Mouse (Mus musculus): ENCODE measurements around the gene C130060K24Rik. TPM values are rescaled to one million over a fixed set of nuclear protein-coding genes. Genes with fewer than 3 reads are reported as not detected.

Gene C130060K24Rik
- polyA plus RNA-seq, 1 experiment from 2014 or later: 5.7 TPM

DNA sequence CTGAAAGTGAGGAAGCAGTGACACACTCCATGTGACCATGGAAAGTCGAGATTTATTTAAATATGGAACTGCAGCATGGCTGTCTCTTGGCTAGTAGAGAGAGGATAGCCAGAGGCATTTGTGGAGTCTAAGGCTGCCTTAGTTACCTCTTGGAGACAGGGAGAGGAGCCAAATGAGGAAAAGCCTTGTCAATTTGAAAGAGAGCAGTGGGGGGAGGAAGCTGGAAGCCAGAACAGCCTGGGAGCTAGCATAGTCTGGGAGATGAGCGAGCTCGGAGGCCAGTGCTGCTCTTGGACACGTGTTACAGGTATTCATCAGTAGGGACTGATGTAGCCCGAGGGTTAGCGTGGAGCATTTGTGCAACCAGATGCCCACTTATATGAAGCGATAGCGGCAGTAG lies 46.2 kb downstream of the C130060K24Rik start:
- H3K36me3 ChIP-seq (ENCODE audit: control insufficient read depth, insufficient read depth, low read length): no peaks in the 10 kb centered on the region
- no peak overlapping the region for H3K9ac ChIP-seq (ENCODE audit: low read depth, low read length)
- 83% methylated on average over 8 of the region's 8 CpGs for WGBS
- no peak overlapping the region for H3K27ac ChIP-seq (ENCODE audit: low read depth, low read length)
- DNase-seq (ENCODE audit: low spot score) (no peak), ATAC-seq (ENCODE audit: low FRiP score) (no peak)
- no peaks in the 10 kb centered on the region for H3K4me1 ChIP-seq (replicated peaks; ENCODE audit: control insufficient read depth, insufficient read depth, low read length)
- H3K27me3 ChIP-seq (ENCODE audit: control insufficient read depth, insufficient read depth, low read length): no peaks in the 10 kb centered on the region
- no peak overlapping the region for H3K4me3 ChIP-seq (ENCODE audit: low read depth, low read length)
- H3K9me3 ChIP-seq (ENCODE audit: control insufficient read depth, low read length): no peaks in the 10 kb centered on the region
- H3K4me2 ChIP-seq (replicated peaks; ENCODE audit: low read depth, low read length): no peak overlapping the region

DNA sequence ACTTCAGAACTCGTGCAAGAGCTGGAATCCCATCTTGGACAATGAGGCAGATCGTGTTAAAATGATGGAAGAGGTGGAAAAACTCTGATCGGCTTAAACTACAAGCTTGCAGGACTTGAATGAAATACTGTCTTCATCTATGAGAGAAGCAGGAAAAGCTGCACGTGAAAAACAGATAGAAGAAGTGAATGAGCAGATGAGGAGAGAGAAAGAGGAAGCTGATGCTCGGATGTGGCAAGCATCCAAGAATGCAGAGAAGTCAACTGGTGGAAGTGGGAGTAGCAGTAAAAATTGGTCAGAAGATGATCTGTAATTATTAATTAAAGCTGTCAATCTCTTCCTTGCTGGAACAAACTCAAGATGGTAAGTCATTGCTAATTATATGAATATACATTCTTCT lies 52.3 kb downstream of the C130060K24Rik start:
- no peak for ATAC-seq (ENCODE audit: low FRiP score)
- Histone ChIP-seq H3K9ac (ENCODE audit: low read depth, low read length) (no peak overlapping the region), H3K9me3 (ENCODE audit: control insufficient read depth, low read length) (no peaks in the 10 kb centered on the region), H3K4me1 (replicated peaks; ENCODE audit: control insufficient read depth, insufficient read depth, low read length) (no peaks in the 10 kb centered on the region), H3K36me3 (ENCODE audit: control insufficient read depth, insufficient read depth, low read length) (no peaks in the 10 kb centered on the region), H3K27me3 (ENCODE audit: control insufficient read depth, insufficient read depth, low read length) (no peaks in the 10 kb centered on the region), H3K4me3 (ENCODE audit: low read depth, low read length) (no peak overlapping the region), H3K27ac (ENCODE audit: low read depth, low read length) (no peak overlapping the region), H3K4me2 (replicated peaks; ENCODE audit: low read depth, low read length) (no peak overlapping the region)
- 90% methylated on average over 5 of the region's 5 CpGs for WGBS
- no peak for DNase-seq (ENCODE audit: low spot score)

DNA sequence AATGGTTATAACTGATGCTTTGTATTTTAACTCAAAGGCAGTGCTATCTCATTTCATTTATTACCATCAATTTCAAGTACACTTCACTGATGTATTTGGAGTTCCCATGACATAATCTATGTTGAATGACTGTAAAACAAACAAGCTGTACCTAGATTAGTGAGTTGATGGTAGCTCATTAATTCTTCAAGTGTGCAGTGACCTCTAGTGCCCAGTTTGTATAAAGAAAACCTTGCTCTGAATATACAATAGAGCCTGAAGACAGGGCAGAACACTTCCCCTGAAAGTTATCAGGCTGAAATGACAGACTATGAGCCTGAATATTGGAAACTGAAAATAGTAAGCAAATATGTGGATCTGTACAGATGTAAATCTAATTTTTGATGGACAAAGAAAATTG lies 72.6 kb downstream of the C130060K24Rik start:
- Histone ChIP-seq H3K27me3 (ENCODE audit: control insufficient read depth, insufficient read depth, low read length) (no peaks in the 10 kb centered on the region), H3K36me3 (ENCODE audit: control insufficient read depth, insufficient read depth, low read length) (no peaks in the 10 kb centered on the region), H3K4me3 (ENCODE audit: low read depth, low read length) (no peak overlapping the region), H3K4me2 (replicated peaks; ENCODE audit: low read depth, low read length) (no peak overlapping the region), H3K9me3 (ENCODE audit: control insufficient read depth, low read length) (no peaks in the 10 kb centered on the region), H3K4me1 (replicated peaks; ENCODE audit: control insufficient read depth, insufficient read depth, low read length) (no peaks in the 10 kb centered on the region), H3K9ac (ENCODE audit: low read depth, low read length) (no peak overlapping the region), H3K27ac (ENCODE audit: low read depth, low read length) (no peak overlapping the region)
- ATAC-seq (ENCODE audit: low FRiP score) (peak; percentile 85), DNase-seq (ENCODE audit: low spot score) (peak; percentile 56)

DNA sequence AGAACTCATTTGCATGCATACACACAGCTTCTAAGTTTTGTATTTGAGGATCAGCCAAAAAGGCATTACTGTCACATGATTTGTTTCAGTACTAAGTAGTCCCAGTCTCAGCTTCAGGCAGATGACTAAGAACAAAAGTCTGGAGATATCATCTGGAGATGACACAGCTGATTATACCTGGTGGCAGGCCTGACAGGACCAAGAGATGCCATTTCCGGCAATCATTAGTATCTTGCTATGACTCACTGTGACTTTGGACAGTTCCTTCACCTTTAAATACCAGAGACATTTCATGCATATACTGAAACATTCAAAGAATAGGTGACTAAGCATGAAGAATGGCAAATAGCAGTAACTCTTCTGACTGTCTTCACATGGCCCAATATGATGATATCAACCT lies 84.4 kb downstream of the C130060K24Rik start:
- H3K27me3 ChIP-seq (ENCODE audit: control insufficient read depth, insufficient read depth, low read length): no peaks in the 10 kb centered on the region
- no peaks in the 10 kb centered on the region for H3K36me3 ChIP-seq (ENCODE audit: control insufficient read depth, insufficient read depth, low read length)
- H3K9ac ChIP-seq (ENCODE audit: low read depth, low read length): no peak overlapping the region
- DNase-seq (ENCODE audit: low spot score) (no peak), ATAC-seq (ENCODE audit: low FRiP score) (no peak)
- 87% methylated on average over 1 of the region's 1 CpGs for WGBS
- H3K27ac ChIP-seq (ENCODE audit: low read depth, low read length): no peak overlapping the region
- no peaks in the 10 kb centered on the region for H3K4me1 ChIP-seq (replicated peaks; ENCODE audit: control insufficient read depth, insufficient read depth, low read length)
- H3K4me3 ChIP-seq (ENCODE audit: low read depth, low read length): no peak overlapping the region
- H3K4me2 ChIP-seq (replicated peaks; ENCODE audit: low read depth, low read length): no peak overlapping the region
- no peaks in the 10 kb centered on the region for H3K9me3 ChIP-seq (ENCODE audit: control insufficient read depth, low read length)

DNA sequence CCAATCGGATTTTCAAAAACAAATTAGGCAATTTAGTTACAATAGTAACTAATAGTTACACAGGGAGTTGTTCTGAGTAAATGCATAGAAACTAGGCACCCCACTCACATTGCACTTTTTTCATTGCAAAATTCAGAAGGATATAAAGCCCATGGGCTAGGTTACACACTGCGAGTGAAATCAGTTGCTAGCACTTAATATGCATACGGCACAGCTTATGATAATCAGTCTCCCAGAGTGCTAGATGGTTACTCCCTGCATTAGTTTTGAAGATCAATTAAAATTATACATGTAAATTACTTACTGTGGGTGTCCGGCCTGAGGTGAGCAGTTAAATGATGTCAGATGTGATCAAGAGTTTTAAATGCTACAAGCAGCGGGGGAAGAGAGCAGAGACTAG lies 89.4 kb downstream of the C130060K24Rik start:
- ATAC-seq (ENCODE audit: low FRiP score): no peak
- no peaks in the 10 kb centered on the region for H3K36me3 ChIP-seq (ENCODE audit: control insufficient read depth, insufficient read depth, low read length)
- H3K27me3 ChIP-seq (ENCODE audit: control insufficient read depth, insufficient read depth, low read length): no peaks in the 10 kb centered on the region
- H3K4me1 ChIP-seq (replicated peaks; ENCODE audit: control insufficient read depth, insufficient read depth, low read length): no peaks in the 10 kb centered on the region
- H3K9me3 ChIP-seq (ENCODE audit: control insufficient read depth, low read length): no peaks in the 10 kb centered on the region
- H3K27ac ChIP-seq (ENCODE audit: low read depth, low read length): no peak overlapping the region
- DNase-seq (ENCODE audit: low spot score): no peak
- no peak overlapping the region for H3K9ac ChIP-seq (ENCODE audit: low read depth, low read length)
- WGBS: 84% methylated on average over 5 of the region's 5 CpGs
- no peak overlapping the region for H3K4me3 ChIP-seq (ENCODE audit: low read depth, low read length)
- H3K4me2 ChIP-seq (replicated peaks; ENCODE audit: low read depth, low read length): no peak overlapping the region

DNA sequence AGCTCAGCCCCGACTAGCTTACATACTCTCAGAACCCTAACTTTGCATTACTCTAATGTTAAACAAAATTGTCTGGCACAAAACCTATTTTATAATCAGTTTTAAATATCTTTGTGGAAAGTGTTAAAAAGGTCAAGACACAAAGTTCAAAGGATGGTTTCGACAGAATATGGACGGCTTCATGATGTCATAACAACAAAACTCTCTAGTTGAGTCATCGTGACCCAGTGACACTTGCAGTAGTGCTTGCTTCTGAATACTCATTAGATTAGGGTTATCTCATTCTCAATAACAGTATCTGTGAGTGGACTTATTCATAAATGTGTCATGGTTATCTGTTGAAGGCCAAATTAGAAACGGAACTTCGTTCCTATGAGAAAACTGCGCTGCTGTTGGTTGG lies 91.5 kb downstream of the C130060K24Rik start:
- Histone ChIP-seq H3K4me2 (replicated peaks; ENCODE audit: low read depth, low read length) (no peak overlapping the region), H3K27ac (ENCODE audit: low read depth, low read length) (no peak overlapping the region), H3K4me1 (replicated peaks; ENCODE audit: control insufficient read depth, insufficient read depth, low read length) (no peaks in the 10 kb centered on the region), H3K36me3 (ENCODE audit: control insufficient read depth, insufficient read depth, low read length) (no peaks in the 10 kb centered on the region), H3K9ac (ENCODE audit: low read depth, low read length) (no peak overlapping the region), H3K9me3 (ENCODE audit: control insufficient read depth, low read length) (no peaks in the 10 kb centered on the region), H3K4me3 (ENCODE audit: low read depth, low read length) (no peak overlapping the region), H3K27me3 (ENCODE audit: control insufficient read depth, insufficient read depth, low read length) (no peaks in the 10 kb centered on the region)
- DNase-seq (ENCODE audit: low spot score): no peak
- 94% methylated on average over 7 of the region's 7 CpGs for WGBS
- ATAC-seq (ENCODE audit: low FRiP score): no peak

DNA sequence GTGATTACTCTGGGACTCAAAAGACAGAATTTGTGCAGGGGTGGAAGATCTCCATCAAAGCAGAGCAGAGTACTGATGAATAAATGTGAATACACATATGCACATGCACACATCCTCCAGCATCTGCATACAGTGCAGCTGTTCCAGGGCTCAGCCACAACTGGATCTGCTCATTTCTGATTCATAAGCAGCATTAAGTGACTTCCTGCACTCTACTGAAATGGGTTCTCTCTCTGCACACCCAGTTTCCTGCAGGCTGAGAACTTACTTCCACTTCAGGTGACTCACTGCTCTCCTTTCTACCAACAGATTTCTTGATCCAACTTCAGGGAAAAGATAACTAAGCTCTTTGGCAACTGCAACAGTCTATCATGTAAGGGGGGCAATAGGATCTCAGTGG lies 117.9 kb downstream of the C130060K24Rik start:
- no peak overlapping the region for H3K4me3 ChIP-seq (ENCODE audit: low read depth, low read length)
- H3K4me1 ChIP-seq (replicated peaks; ENCODE audit: control insufficient read depth, insufficient read depth, low read length): no peaks in the 10 kb centered on the region
- H3K27me3 ChIP-seq (ENCODE audit: control insufficient read depth, insufficient read depth, low read length): no peaks in the 10 kb centered on the region
- H3K9ac ChIP-seq (ENCODE audit: low read depth, low read length): no peak overlapping the region
- no peak for DNase-seq (ENCODE audit: low spot score)
- no peaks in the 10 kb centered on the region for H3K36me3 ChIP-seq (ENCODE audit: control insufficient read depth, insufficient read depth, low read length)
- no peak overlapping the region for H3K4me2 ChIP-seq (replicated peaks; ENCODE audit: low read depth, low read length)
- no peaks in the 10 kb centered on the region for H3K9me3 ChIP-seq (ENCODE audit: control insufficient read depth, low read length)
- H3K27ac ChIP-seq (ENCODE audit: low read depth, low read length): no peak overlapping the region
- ATAC-seq (ENCODE audit: low FRiP score): no peak

Other genes starting within 250 kb of the C130060K24Rik start
- gene Hpgds, start 236.2 kb upstream of the C130060K24Rik start, polyA plus RNA-seq (2014; fragmentation: Nextera tagmentation; extraction: Ambion mirVana): 13.5 and 18.0 TPM in 2 replicates
- gene Tnip3, start 144.2 kb downstream of the C130060K24Rik start, polyA plus RNA-seq (2014; fragmentation: Nextera tagmentation; extraction: Ambion mirVana): 0.13 TPM in 1 of 2 replicates, not detected in the other

Data from hindbrain, embryonic 11.5 days (tissue).